Mouse (Mus musculus) forebrain, embryonic 12.5 days (tissue): ENCODE measurements around the gene Ripor3. TPM values are rescaled to one million over a fixed set of nuclear protein-coding genes. Genes with fewer than 3 reads are reported as not detected.

Source experiments
- ATAC-seq: fragments of 200-750 bp; cut with Nextera tagmentation; 2 replicates; pipeline ENCODE4 v1.8.0; 2017; ENCODE audit warnings: moderate TSS enrichment; ENCODE audit not compliant: low FRiP score
- H3K27ac ChIP-seq: fragments of 300-500 bp; sonication (generic); 2 replicates; pipeline ENCODE4 v1.5.1; 2016; ENCODE audit warnings: mild to moderate bottlenecking
- H3K27me3 ChIP-seq: fragments of 300-500 bp; sonication (generic); 2 replicates; pipeline ENCODE4 v1.6.1; 2016; ENCODE audit warnings: mild to moderate bottlenecking
- H3K36me3 ChIP-seq: fragments of 300-500 bp; sonication (generic); replicated peaks from 2 replicates; pipeline ENCODE4 v1.6.1; 2016; ENCODE audit warnings: mild to moderate bottlenecking
- H3K4me1 ChIP-seq: fragments of 300-500 bp; sonication (generic); 2 replicates; pipeline ENCODE4 v1.6.1; 2016
- H3K4me2 ChIP-seq: fragments of 300-500 bp; sonication (generic); 2 replicates; pipeline ENCODE4 v1.6.1; 2016; ENCODE audit warnings: mild to moderate bottlenecking, moderate library complexity
- H3K4me3 ChIP-seq: fragments of 300-500 bp; sonication (generic); replicated peaks from 2 replicates; pipeline ENCODE4 v1.5.1; 2016; ENCODE audit warnings: mild to moderate bottlenecking
- H3K9ac ChIP-seq: fragments of 300-500 bp; sonication (generic); 2 replicates; pipeline ENCODE4 v1.6.1; 2016; ENCODE audit warnings: mild to moderate bottlenecking
- H3K9me3 ChIP-seq: fragments of 300-500 bp; sonication (generic); 2 replicates; pipeline ENCODE4 v1.6.1; 2016
- WGBS: fragments of 180-500 bp; shearing (Covaris S2); methylation state at CpG from one replicate; pipeline ENCODE4 v1.1.7; 2016; 5-methylcytosine and 5-hydroxymethylcytosine counted together
- polyA plus RNA-seq: library from polyadenylated mRNA; unstranded; fragments of >200 nt; fragmentation: Nextera tagmentation; extraction: Ambion mirVana; gene quantifications from 2 replicates; pipeline ENCODE4 v1.2.1, GENCODE M21; 2016

Gene Ripor3
- polyA plus RNA-seq, 1 experiment from 2014 or later, result 0.82 TPM

DNA sequence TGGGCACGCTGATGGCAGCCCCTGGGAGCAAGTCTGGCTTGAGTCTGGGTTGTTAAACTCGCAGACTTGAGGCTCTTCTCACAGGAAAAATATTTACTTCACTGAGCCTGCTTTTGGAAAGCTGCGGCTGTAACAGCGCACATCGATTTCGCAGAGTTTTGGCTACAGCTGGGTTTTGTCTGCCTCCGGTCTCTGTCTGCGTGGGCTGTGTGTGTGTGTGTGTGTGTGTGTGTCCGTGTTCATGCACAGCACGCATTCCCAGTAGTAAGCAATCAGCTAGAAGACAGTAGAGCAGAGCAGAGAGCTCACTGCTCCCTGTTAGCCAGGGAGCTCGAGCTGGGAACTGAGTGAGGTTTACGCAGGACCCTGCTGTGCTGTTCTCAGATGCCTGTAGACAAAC, 14.8 kb upstream of the Ripor3 start:
- H3K4me2 ChIP-seq, result no peak overlapping the region
- H3K36me3 ChIP-seq, result no peaks in the 10 kb centered on the region
- H3K4me1 ChIP-seq, result no peaks in the 10 kb centered on the region
- no peaks in the 10 kb centered on the region for H3K27me3 ChIP-seq
- no peak overlapping the region for H3K4me3 ChIP-seq
- no peak overlapping the region for H3K9ac ChIP-seq
- WGBS, result 64% methylated on average over 12 of the region's 12 CpGs
- H3K9me3 ChIP-seq, result no peaks in the 10 kb centered on the region; the same call in 1 of the 2 replicates
- H3K27ac ChIP-seq, result no peak overlapping the region
- no peak for ATAC-seq

DNA sequence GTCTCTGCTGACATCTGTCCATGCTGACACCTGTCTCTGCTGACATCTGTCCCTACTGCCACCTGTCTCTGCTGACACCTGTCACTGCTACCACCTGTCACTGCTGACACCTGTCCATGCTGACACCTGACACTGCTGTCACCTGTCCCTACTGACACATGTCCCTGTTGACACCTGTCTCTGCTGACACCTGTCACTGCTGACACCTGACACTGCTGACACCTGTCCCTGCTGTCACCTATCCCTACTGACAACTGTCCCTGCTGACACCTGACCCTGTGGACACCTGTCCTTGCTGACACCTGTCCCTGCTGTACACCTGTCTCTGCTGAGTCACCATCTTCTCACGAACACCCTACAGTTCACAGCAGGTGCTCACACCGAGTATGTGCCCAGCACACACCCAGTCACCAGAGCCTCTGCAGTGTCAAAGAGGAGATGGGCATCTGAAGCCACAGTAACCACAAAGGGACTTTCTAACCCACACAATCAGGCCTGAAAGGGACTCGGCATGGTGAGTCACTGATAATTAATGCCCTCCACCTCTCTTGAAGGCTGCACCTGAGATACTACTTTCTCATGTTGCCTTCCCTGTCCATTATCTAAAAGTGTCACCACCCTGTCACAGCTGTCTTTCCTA, 13.5 kb upstream of the Ripor3 start:
- Histone ChIP-seq H3K36me3 (no peaks in the 10 kb centered on the region), H3K4me2 (no peak overlapping the region), H3K9ac (no peak overlapping the region), H3K27ac (no peak overlapping the region), H3K27me3 (no peaks in the 10 kb centered on the region), H3K4me1 (no peaks in the 10 kb centered on the region), H3K4me3 (no peak overlapping the region), H3K9me3 (no peaks in the 10 kb centered on the region; the same call in 1 of the 2 replicates)
- ATAC-seq, result no peak
- WGBS, result 70% methylated on average over 3 of the region's 3 CpGs

DNA sequence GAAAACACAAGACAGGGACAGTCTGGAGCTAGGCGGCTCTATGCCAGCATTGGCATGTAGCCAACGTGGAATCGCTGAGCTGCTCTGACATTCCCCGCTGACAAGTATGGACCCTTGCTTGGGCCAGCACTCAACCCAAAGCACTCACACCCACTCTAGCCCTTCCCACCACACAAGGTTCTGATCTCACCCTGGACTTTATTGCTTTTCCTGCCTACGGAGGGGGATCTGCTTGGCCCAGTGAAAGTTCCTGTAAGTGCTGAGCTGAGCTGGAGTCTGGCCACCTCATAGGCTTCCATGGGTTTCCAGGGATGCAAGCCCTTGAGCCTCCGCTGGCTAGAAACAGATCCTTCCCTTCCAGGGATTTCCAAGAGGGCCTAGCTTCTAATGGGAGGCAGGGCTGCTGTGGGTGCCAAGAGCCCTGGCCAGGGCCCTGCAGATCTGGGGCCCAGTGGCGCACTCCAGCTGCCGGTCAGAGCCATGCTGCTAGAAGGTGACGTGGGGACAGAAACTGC, 8.8 kb upstream of the Ripor3 start:
- WGBS, result 87% methylated on average over 9 of the region's 9 CpGs
- H3K36me3 ChIP-seq, result no peaks in the 10 kb centered on the region
- no peak overlapping the region for H3K27ac ChIP-seq
- no peak for ATAC-seq
- no peak overlapping the region for H3K4me3 ChIP-seq
- H3K4me2 ChIP-seq, result no peak overlapping the region
- H3K9ac ChIP-seq, result no peak overlapping the region
- H3K9me3 ChIP-seq, result no peaks in the 10 kb centered on the region
- H3K4me1 ChIP-seq, result no peaks in the 10 kb centered on the region
- no peaks in the 10 kb centered on the region for H3K27me3 ChIP-seq

DNA sequence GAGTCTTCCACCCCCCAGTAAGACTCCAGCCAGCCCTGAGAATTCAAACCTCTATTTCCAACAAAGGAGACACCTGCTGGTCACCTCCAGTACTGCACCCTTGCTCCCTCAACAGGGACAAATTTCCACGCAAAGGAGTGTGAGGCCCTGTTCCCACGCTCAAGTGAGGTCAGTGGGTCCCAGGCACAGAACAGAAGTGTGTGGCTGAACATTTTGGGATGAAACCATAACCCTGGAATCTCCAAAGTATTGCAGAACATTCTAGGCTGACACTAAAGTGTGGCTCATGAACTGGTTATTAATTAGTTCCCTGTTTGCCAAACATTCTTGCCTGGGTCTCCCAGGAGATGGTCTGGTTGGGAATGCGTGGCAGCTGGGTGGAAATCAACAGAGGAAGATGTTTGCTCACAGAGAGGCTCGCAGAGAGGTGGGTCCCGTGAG, 6.6 kb upstream of the Ripor3 start:
- Histone ChIP-seq H3K27ac (no peak overlapping the region), H3K4me2 (no peak overlapping the region), H3K9ac (no peak overlapping the region), H3K4me1 (no peaks in the 10 kb centered on the region), H3K9me3 (no peaks in the 10 kb centered on the region), H3K27me3 (no peaks in the 10 kb centered on the region), H3K36me3 (no peaks in the 10 kb centered on the region), H3K4me3 (no peak overlapping the region)
- ATAC-seq, result no peak
- WGBS, result 30% methylated on average over 5 of the region's 5 CpGs

DNA sequence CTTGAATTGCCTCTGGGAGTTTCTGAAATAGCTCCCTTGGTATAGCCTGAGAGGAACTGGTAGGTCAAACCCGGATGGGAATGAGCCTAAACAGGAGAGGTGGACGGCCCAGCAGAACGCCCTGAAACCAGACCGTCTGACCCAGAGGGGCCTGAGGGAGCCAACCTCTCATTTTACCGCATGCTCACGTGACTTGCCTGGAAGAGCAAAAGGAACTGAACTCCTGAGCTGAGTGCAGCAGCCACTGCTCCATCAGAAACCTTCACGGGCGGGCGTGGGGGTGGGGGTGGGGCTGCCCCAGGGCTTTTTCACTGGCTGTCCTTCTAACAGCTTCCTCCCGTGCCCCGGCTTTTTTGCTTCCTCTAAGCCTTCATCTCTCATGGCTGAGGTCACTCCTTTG, 475 bp upstream of the Ripor3 start:
- no peaks in the 10 kb centered on the region for H3K27me3 ChIP-seq
- no peak for ATAC-seq
- H3K9ac ChIP-seq, result no peak overlapping the region
- 46% methylated on average over 11 of the region's 11 CpGs for WGBS
- no peak overlapping the region for H3K27ac ChIP-seq
- H3K4me1 ChIP-seq, result peaks cover 15% of the 10 kb centered on the region; the same call in 1 of the 2 replicates
- H3K9me3 ChIP-seq, result no peaks in the 10 kb centered on the region
- no peaks in the 10 kb centered on the region for H3K36me3 ChIP-seq
- no peak overlapping the region for H3K4me3 ChIP-seq
- H3K4me2 ChIP-seq, result no peak overlapping the region

DNA sequence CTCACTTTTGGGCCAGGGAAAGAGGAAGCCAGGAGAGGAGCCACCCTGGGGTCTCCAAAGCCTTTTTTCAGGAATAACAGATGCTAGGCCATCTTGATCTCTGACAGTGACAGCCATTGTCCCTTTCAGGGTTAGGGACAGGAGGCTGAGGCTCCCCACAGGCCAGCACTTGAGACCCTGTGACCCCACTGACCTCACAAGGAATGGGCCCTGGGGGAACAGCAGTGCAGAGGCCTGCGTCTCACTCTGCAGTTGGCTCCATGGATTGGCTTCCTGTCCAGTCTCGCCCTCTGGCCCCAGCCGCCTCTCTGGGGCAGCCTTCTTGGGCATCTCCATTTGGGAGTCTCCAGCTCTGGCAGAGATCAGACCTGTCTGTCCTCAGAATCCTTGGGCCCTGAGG, 2.3 kb downstream of the Ripor3 start:
- no peak for ATAC-seq
- 61% methylated on average over 3 of the region's 3 CpGs for WGBS
- H3K27ac ChIP-seq, result no peak overlapping the region
- no peak overlapping the region for H3K4me2 ChIP-seq
- peaks cover 15% of the 10 kb centered on the region; the same call in 1 of the 2 replicates for H3K4me1 ChIP-seq
- no peak overlapping the region for H3K9ac ChIP-seq
- no peak overlapping the region for H3K4me3 ChIP-seq
- H3K27me3 ChIP-seq, result no peaks in the 10 kb centered on the region
- no peaks in the 10 kb centered on the region for H3K9me3 ChIP-seq
- no peaks in the 10 kb centered on the region for H3K36me3 ChIP-seq

DNA sequence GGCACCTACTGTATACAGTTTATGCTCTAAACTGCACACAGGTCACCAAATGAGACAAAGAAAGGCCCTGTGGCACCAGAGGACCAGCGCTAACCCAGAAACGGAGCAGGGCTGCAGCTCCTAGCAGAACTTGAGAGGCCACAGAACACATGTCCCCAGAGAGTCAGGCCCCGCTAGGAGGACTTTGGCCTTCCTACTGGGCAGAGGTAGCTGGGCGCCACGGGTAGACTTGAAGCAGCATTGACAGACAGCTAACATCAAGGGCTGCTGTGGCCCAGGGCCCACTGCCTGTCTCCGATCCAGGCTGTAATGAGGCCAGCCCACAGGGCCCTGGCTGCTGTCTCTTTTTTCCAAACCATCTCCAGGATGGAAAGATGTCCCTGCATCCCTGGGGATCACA, 3.9 kb downstream of the Ripor3 start:
- peaks cover 15% of the 10 kb centered on the region; the same call in 1 of the 2 replicates for H3K4me1 ChIP-seq

DNA sequence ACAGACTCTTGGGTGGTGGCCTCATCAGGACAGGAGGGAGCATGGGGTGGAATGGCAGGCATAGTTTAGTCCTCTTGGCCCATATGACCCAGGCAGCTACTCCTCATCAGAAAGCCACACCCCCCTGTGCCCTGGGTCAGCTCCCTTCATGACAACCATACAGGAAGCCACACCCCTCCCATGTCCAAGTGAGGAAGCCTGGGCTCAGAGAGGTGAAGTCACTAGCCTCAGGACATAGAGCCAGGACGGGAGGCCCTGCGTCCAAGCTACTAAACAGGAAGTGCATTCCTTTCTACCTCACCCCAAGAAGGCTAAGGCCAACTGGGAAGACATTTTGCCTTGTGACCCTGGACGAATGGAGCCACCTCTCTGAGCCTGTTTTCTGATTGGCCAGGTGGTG, 4.8 kb downstream of the Ripor3 start:
- ATAC-seq, result no peak
- peaks cover under 1% of the 10 kb centered on the region; the same call in 1 of the 2 replicates for H3K9me3 ChIP-seq
- H3K4me1 ChIP-seq, result peaks cover 8% of the 10 kb centered on the region; the same call in 1 of the 2 replicates
- H3K9ac ChIP-seq, result no peak overlapping the region
- WGBS, result 63% methylated on average over 3 of the region's 3 CpGs
- H3K4me2 ChIP-seq, result no peak overlapping the region
- H3K4me3 ChIP-seq, result no peak overlapping the region
- H3K27ac ChIP-seq, result no peak overlapping the region
- no peaks in the 10 kb centered on the region for H3K36me3 ChIP-seq
- no peaks in the 10 kb centered on the region for H3K27me3 ChIP-seq

More for the DNA sequence above, 3.9 kb downstream of the Ripor3 start:
- ATAC-seq, result no peak
- Histone ChIP-seq H3K4me2 (no peak overlapping the region), H3K4me3 (no peak overlapping the region), H3K27me3 (no peaks in the 10 kb centered on the region), H3K36me3 (no peaks in the 10 kb centered on the region), H3K9me3 (no peaks in the 10 kb centered on the region), H3K27ac (no peak overlapping the region), H3K9ac (no peak overlapping the region)
- 78% methylated on average over 6 of the region's 6 CpGs for WGBS

DNA sequence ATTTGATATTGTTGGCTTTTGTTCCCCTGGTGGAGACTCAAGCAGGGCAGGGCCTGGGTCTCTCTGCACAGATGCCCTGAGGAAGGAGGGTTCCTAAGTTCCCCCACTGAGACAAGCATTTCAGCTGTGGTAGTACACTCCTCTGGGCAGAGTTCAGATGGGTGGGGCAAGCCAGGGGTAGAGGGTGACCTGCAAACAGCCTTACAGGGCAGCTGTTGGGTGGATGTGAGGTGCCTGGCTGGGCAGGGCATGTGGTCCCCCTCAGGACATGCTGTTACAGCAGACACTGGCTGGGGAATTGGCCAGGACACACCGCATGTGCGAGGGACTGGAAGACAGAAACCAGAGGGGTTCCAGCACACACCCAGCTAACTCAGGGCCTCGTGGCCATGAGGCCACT, 5.4 kb downstream of the Ripor3 start:
- 85% methylated on average over 3 of the region's 3 CpGs for WGBS
- Histone ChIP-seq H3K36me3 (no peaks in the 10 kb centered on the region), H3K4me1 (peaks cover 3% of the 10 kb centered on the region; the same call in 1 of the 2 replicates)

DNA sequence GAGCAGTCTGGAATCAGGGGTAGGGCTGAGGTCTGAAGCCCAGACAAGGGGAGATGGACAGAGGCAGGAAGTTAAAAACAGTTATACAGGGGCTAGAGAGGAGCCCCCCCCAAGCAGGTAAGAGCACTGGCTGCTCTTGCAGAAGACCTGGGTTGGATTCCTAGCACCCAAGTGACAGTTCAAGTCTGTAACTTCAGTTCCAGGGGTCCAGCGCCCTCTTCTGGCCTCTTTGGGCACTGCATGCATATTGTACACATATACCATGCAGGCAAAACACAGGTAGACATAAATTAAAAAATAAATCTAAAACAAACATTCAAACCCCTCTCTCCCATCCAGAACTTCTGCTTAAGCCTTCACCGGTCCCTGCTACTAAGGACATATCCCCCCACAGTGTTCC, 6.0 kb downstream of the Ripor3 start:
- no peak overlapping the region for H3K27ac ChIP-seq
- H3K9ac ChIP-seq, result no peak overlapping the region
- WGBS, result 56% methylated on average over 2 of the region's 2 CpGs
- no peak for ATAC-seq
- no peaks in the 10 kb centered on the region for H3K27me3 ChIP-seq
- H3K9me3 ChIP-seq, result peaks cover 6% of the 10 kb centered on the region; the same call in 1 of the 2 replicates
- H3K4me2 ChIP-seq, result no peak overlapping the region
- no peaks in the 10 kb centered on the region for H3K36me3 ChIP-seq
- H3K4me1 ChIP-seq, result no peaks in the 10 kb centered on the region; the same call in 1 of the 2 replicates
- H3K4me3 ChIP-seq, result no peak overlapping the region

More for the DNA sequence above, 5.4 kb downstream of the Ripor3 start:
- H3K9me3 ChIP-seq, result peaks cover 6% of the 10 kb centered on the region; the same call in 1 of the 2 replicates
- H3K27me3 ChIP-seq, result no peaks in the 10 kb centered on the region
- no peak for ATAC-seq
- H3K4me3 ChIP-seq, result no peak overlapping the region
- H3K27ac ChIP-seq, result no peak overlapping the region
- H3K4me2 ChIP-seq, result no peak overlapping the region
- H3K9ac ChIP-seq, result no peak overlapping the region

DNA sequence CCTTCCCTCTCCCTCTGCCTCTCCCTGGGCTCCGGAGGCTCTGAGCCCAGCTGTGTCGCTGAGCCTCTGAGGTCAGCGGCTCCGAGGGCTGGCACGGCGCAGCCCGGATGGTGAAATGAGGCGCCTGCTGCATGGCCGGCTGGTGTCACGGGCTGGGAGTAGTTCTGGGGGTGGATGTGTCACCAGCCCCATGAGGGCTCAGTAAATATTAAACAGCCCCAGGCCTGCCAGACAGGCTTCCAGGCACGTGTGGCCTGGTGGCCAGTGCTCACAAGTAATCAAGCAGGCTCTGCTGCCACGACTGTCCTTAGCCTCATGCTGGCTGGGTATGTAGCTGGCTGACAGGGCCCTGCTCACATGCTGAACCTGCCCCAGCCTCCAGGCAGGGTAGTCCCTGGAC, 7.0 kb downstream of the Ripor3 start:
- Histone ChIP-seq H3K4me3 (no peak overlapping the region), H3K27ac (no peak overlapping the region), H3K9me3 (peaks cover 6% of the 10 kb centered on the region; the same call in 1 of the 2 replicates), H3K36me3 (no peaks in the 10 kb centered on the region), H3K4me1 (no peaks in the 10 kb centered on the region; the same call in 1 of the 2 replicates), H3K27me3 (no peaks in the 10 kb centered on the region), H3K4me2 (no peak overlapping the region), H3K9ac (no peak overlapping the region)
- no peak for ATAC-seq
- 76% methylated on average over 12 of the region's 12 CpGs for WGBS

DNA sequence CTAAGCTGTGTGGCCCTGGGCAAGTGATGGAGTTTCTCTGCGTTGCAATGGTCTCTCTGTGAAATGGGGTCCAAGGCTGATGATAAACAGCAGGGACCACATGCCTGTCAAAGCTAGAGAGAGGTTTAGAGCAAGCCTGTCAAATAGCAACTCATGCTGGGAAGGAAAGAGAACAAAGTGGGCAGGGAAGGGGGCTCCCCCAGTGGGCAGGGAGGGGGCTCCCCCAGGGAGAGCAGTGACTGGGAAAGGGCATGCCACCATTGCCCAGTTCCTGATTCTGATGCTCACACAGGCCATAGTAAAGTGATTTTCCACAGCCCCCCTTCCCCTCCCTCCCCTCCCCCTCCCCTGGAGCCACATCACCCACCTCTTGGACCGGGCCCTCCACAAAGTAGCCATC, 7.5 kb downstream of the Ripor3 start:
- WGBS, result 69% methylated on average over 2 of the region's 2 CpGs
- H3K4me1 ChIP-seq, result no peaks in the 10 kb centered on the region
- H3K4me2 ChIP-seq, result no peak overlapping the region
- no peak for ATAC-seq
- peaks cover 6% of the 10 kb centered on the region; the same call in 1 of the 2 replicates for H3K9me3 ChIP-seq
- no peak overlapping the region for H3K4me3 ChIP-seq
- no peaks in the 10 kb centered on the region for H3K36me3 ChIP-seq
- H3K27me3 ChIP-seq, result no peaks in the 10 kb centered on the region
- H3K9ac ChIP-seq, result no peak overlapping the region
- H3K27ac ChIP-seq, result no peak overlapping the region

DNA sequence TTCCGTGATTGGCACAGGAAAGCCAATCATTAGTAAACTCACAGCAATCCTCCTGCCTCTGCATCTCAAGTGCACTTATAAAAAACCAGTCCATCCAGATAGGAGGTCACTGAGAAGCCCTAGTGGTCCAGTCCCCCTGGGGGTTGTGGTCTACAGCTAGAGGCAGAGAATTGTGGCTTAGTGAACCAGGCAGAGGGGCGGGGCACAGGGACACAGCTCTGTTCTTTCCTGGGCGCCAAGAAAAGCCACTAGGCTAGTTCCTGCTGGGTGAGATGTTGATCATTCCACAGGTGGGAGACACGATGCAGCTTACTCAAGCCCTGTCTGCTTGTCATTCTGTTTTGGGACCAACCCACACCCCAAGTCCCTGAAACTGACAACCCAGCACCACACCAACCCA, 8.2 kb downstream of the Ripor3 start:
- peaks cover 6% of the 10 kb centered on the region; the same call in 1 of the 2 replicates for H3K9me3 ChIP-seq
- no peaks in the 10 kb centered on the region for H3K27me3 ChIP-seq
- H3K4me3 ChIP-seq, result no peak overlapping the region
- no peaks in the 10 kb centered on the region for H3K36me3 ChIP-seq
- no peaks in the 10 kb centered on the region for H3K4me1 ChIP-seq
- H3K4me2 ChIP-seq, result no peak overlapping the region
- no peak for ATAC-seq
- 52% methylated on average over 4 of the region's 4 CpGs for WGBS
- H3K9ac ChIP-seq, result no peak overlapping the region
- no peak overlapping the region for H3K27ac ChIP-seq
